Mouse (Mus musculus): ENCODE data around the gene Klkb1. TPM values are rescaled to one million over a fixed set of nuclear protein-coding genes. Genes with fewer than 3 reads are reported as not detected.

Gene Klkb1
- total and polyA plus RNA-seq, 3 experiments, result not detected

DNA sequence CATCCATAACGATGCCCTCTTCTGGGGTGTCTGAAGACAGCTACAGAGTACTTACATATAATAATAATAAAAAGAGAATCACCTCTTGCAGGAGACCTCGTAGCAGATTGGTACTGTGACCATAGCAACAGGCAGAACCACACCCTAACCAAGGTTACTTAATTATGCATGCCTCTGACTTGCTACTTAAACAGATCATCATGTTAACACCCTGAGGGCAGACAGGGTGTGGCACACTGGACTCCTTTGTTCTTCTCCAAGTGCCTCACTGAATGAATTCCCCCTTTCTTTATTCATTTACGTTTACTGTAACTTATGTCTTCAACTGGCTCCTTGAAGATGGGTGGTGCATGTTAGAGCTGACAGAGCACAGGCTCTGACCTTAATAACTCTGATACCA lies 61.4 kb downstream of the Klkb1 start:
- Histone ChIP-seq H3K9ac (ENCODE audit: control insufficient read depth, low read depth, low read length, poor library complexity, severe bottlenecking) (no peak overlapping the region), H3K27ac (ENCODE audit: control insufficient read depth, low read depth, low read length) (no peak overlapping the region)

More for the DNA sequence above, 61.4 kb downstream of the Klkb1 start:
- no peaks in the 10 kb centered on the region for H3K9me3 ChIP-seq (replicated peaks; ENCODE audit: insufficient read depth, low read length)
- no peak overlapping the region for H3K4me3 ChIP-seq (ENCODE audit: control insufficient read depth in 1 of 2, insufficient read depth in 1 of 2, low read depth in 2 of 2, low read length in 2 of 2)
- DNase-seq (ENCODE audit: low read depth, low spot score), result no peak
- H3K27me3 ChIP-seq (ENCODE audit: control insufficient read depth in 1 of 2, insufficient read depth in 2 of 2, low read length in 2 of 2), result no peaks in the 10 kb centered on the region
- H3K79me2 ChIP-seq (ENCODE audit: control insufficient read depth, insufficient read depth, low read length, poor library complexity), result no peaks in the 10 kb centered on the region
- no peaks in the 10 kb centered on the region for H3K36me3 ChIP-seq (ENCODE audit: control insufficient read depth in 1 of 2, insufficient read depth in 2 of 2, low read length in 2 of 2)
- no peaks in the 10 kb centered on the region for H3K4me1 ChIP-seq (ENCODE audit: control insufficient read depth in 1 of 2, insufficient read depth in 2 of 2, low read length in 2 of 2)
- TF ChIP-seq CTCF (IDR thresholded peaks at IDR 0.05 in 2 of 3, conservative IDR thresholded peaks at IDR 0.05 in 1 of 3; ENCODE audit: control insufficient read depth in 1 of 3, insufficient read depth in 1 of 3, low read depth in 2 of 3, low read length in 3 of 3, poor library complexity in 1 of 3, severe bottlenecking in 1 of 3) (no peak), NELFE (IDR thresholded peaks at IDR 0.05; ENCODE audit: low read depth, low read length) (no peak), NRF1 (IDR thresholded peaks at IDR 0.05; ENCODE audit: insufficient read depth, low read depth, low read length, poor library complexity, severe bottlenecking) (no peak), POLR2AphosphoS5 (IDR thresholded peaks at IDR 0.05; ENCODE audit: borderline replicate concordance, low read depth, low read length) (no peak), POLR2A (IDR thresholded peaks at IDR 0.05; ENCODE audit: control insufficient read depth in 1 of 2, insufficient read depth in 1 of 2, low read depth in 1 of 2, low read length in 2 of 2, poor library complexity in 1 of 2) (no peak), MYC (IDR thresholded peaks at IDR 0.05; ENCODE audit: low read depth, low read length) (no peak), MYB (IDR thresholded peaks at IDR 0.05; ENCODE audit: low read depth, low read length) (no peak), GATA1 (IDR thresholded peaks at IDR 0.05; ENCODE audit: low read depth, low read length) (no peak), MAZ (IDR thresholded peaks at IDR 0.05; ENCODE audit: low read depth, low read length) (no peak), BHLHE40 (IDR thresholded peaks at IDR 0.05; ENCODE audit: borderline replicate concordance, low read depth, low read length) (no peak), CHD1 (IDR thresholded peaks at IDR 0.05; ENCODE audit: low read depth, low read length) (no peak), MAFK (IDR thresholded peaks at IDR 0.05; ENCODE audit: borderline replicate concordance, low read depth, low read length) (no peak), RAD21 (IDR thresholded peaks at IDR 0.05; ENCODE audit: low read depth, low read length) (no peak), MAX (IDR thresholded peaks at IDR 0.05; ENCODE audit: low read length) (no peak), TCF12 (IDR thresholded peaks at IDR 0.05; ENCODE audit: low read depth, low read length) (no peak)

Other genes starting within 250 kb of the Klkb1 start
- gene Mtnr1a, start 225.7 kb downstream of the Klkb1 start, total RNA-seq (2012; rRNA removed), result not detected in 2 replicates
- gene Mtnr1a, start 225.7 kb downstream of the Klkb1 start, polyA plus RNA-seq (2012; ENCODE audit: insufficient read depth in 1 of 2, insufficient read length in 2 of 2, low read depth in 1 of 2, low replicate concordance in 2 of 2, missing spikeins in 1 of 2), result under 1 TPM in 1 of 2 experiments, not detected in 1; 0.28 TPM
- not detected in 2 replicates for gene F11, start 32.8 kb downstream of the Klkb1 start, total RNA-seq (2012; rRNA removed)
- not detected for gene F11, start 32.8 kb downstream of the Klkb1 start, polyA plus RNA-seq (2012; ENCODE audit: insufficient read depth in 1 of 2, insufficient read length in 2 of 2, low read depth in 1 of 2, low replicate concordance in 2 of 2, missing spikeins in 1 of 2)
- not detected in 2 replicates for gene Gm45753, start 13.6 kb upstream of the Klkb1 start, total RNA-seq (2012; rRNA removed)
- gene Gm45753, start 13.6 kb upstream of the Klkb1 start, polyA plus RNA-seq (2012; ENCODE audit: insufficient read depth in 1 of 2, insufficient read length in 2 of 2, low read depth in 1 of 2, low replicate concordance in 2 of 2, missing spikeins in 1 of 2), result not detected
- not detected in 2 replicates for gene Cyp4v3, start 38.4 kb upstream of the Klkb1 start, total RNA-seq (2012; rRNA removed)
- not detected for gene Cyp4v3, start 38.4 kb upstream of the Klkb1 start, polyA plus RNA-seq (2012; ENCODE audit: insufficient read depth in 1 of 2, insufficient read length in 2 of 2, low read depth in 1 of 2, low replicate concordance in 2 of 2, missing spikeins in 1 of 2)
- gene Fam149a, start 87.4 kb upstream of the Klkb1 start, total RNA-seq (2012; rRNA removed), result not detected in 2 replicates
- not detected for gene Fam149a, start 87.4 kb upstream of the Klkb1 start, polyA plus RNA-seq (2012; ENCODE audit: insufficient read depth in 1 of 2, insufficient read length in 2 of 2, low read depth in 1 of 2, low replicate concordance in 2 of 2, missing spikeins in 1 of 2)
- not detected in 2 replicates for gene Tlr3, start 116.2 kb upstream of the Klkb1 start, total RNA-seq (2012; rRNA removed)
- gene Tlr3, start 116.2 kb upstream of the Klkb1 start, polyA plus RNA-seq (2012; ENCODE audit: insufficient read depth in 1 of 2, insufficient read length in 2 of 2, low read depth in 1 of 2, low replicate concordance in 2 of 2, missing spikeins in 1 of 2), result under 1 TPM in 1 of 2 experiments, not detected in 1; 0.15 TPM
- not detected in 2 replicates for gene Sorbs2, start 212.9 kb upstream of the Klkb1 start, total RNA-seq (2012; rRNA removed)
- not detected for gene Sorbs2, start 212.9 kb upstream of the Klkb1 start, polyA plus RNA-seq (2012; ENCODE audit: insufficient read depth in 1 of 2, insufficient read length in 2 of 2, low read depth in 1 of 2, low replicate concordance in 2 of 2, missing spikeins in 1 of 2)